Mouse (Mus musculus): Measurements from ENCODE around the gene Med1. TPM values are rescaled to one million over a fixed set of nuclear protein-coding genes. Genes with fewer than 3 reads are reported as not detected.

Med1 gene
- polyA plus RNA-seq, 1 experiment, result 53.7 TPM

GRCm38 (mm10) chr11:98114363-98114762 lies 78.7 kb downstream of the Med1 start:
- no peaks in the 10 kb centered on the region; the same call in 1 of the 2 replicates for H3K36me3 ChIP-seq (ENCODE audit: control insufficient read depth, insufficient read depth, low read length)
- no peak for TF ChIP-seq CTCF (IDR thresholded peaks at IDR 0.05; ENCODE audit: control insufficient read depth, insufficient read depth, insufficient replicate concordance, low read depth, low read length)
- TF ChIP-seq POLR2A (IDR thresholded peaks at IDR 0.05; ENCODE audit: control insufficient read depth, low read depth, low read length), result no peak

GRCm38 (mm10) chr11:98113504-98113903 lies 79.6 kb downstream of the Med1 start:
- Histone ChIP-seq H3K4me1 (ENCODE audit: control insufficient read depth, insufficient read depth, low read length) (no peaks in the 10 kb centered on the region), H3K36me3 (ENCODE audit: control insufficient read depth, insufficient read depth, low read length) (no peaks in the 10 kb centered on the region; the same call in 1 of the 2 replicates), H3K27ac (ENCODE audit: control insufficient read depth, insufficient read depth, low read depth, low read length) (no peak overlapping the region), H3K27me3 (ENCODE audit: control insufficient read depth, insufficient read depth, low read length) (no peaks in the 10 kb centered on the region), H3K4me3 (ENCODE audit: control insufficient read depth, low read depth, low read length) (no peak overlapping the region)
- TF ChIP-seq CTCF (IDR thresholded peaks at IDR 0.05; ENCODE audit: control insufficient read depth, insufficient read depth, insufficient replicate concordance, low read depth, low read length), result no peak
- TF ChIP-seq POLR2A (IDR thresholded peaks at IDR 0.05; ENCODE audit: control insufficient read depth, low read depth, low read length), result no peak

More at GRCm38 (mm10) chr11:98114363-98114762, 78.7 kb downstream of the Med1 start:
- no peaks in the 10 kb centered on the region for H3K27me3 ChIP-seq (ENCODE audit: control insufficient read depth, insufficient read depth, low read length)
- H3K4me3 ChIP-seq (ENCODE audit: control insufficient read depth, low read depth, low read length), result no peak overlapping the region
- H3K27ac ChIP-seq (ENCODE audit: control insufficient read depth, insufficient read depth, low read depth, low read length), result no peak overlapping the region
- H3K4me1 ChIP-seq (ENCODE audit: control insufficient read depth, insufficient read depth, low read length), result no peaks in the 10 kb centered on the region

GRCm38 (mm10) chr11:98109706-98110105 lies 83.4 kb downstream of the Med1 start:
- Histone ChIP-seq H3K27ac (ENCODE audit: control insufficient read depth, insufficient read depth, low read depth, low read length) (no peak overlapping the region), H3K4me3 (ENCODE audit: control insufficient read depth, low read depth, low read length) (no peak overlapping the region), H3K36me3 (ENCODE audit: control insufficient read depth, insufficient read depth, low read length) (no peaks in the 10 kb centered on the region; the same call in 1 of the 2 replicates), H3K4me1 (ENCODE audit: control insufficient read depth, insufficient read depth, low read length) (no peaks in the 10 kb centered on the region), H3K27me3 (ENCODE audit: control insufficient read depth, insufficient read depth, low read length) (no peaks in the 10 kb centered on the region)
- no peak for TF ChIP-seq POLR2A (IDR thresholded peaks at IDR 0.05; ENCODE audit: control insufficient read depth, low read depth, low read length)
- TF ChIP-seq CTCF (IDR thresholded peaks at IDR 0.05; ENCODE audit: control insufficient read depth, insufficient read depth, insufficient replicate concordance, low read depth, low read length), result no peak

Other genes with a start within 250 kb of the Med1 start
- gene Plxdc1, start 206.8 kb downstream of the Med1 start, polyA plus RNA-seq (2012; rRNA removed), result 64.4 and 70.5 TPM in 2 replicates
- 0.20 and 0.44 TPM in 2 replicates for gene Arl5c, start 197.1 kb downstream of the Med1 start, polyA plus RNA-seq (2012; rRNA removed)
- gene Cacnb1, start 170.3 kb downstream of the Med1 start, polyA plus RNA-seq (2012; rRNA removed), result 76.7 and 79.4 TPM in 2 replicates
- gene Rpl19, start 166.6 kb downstream of the Med1 start, polyA plus RNA-seq (2012; rRNA removed), result 236 and 267 TPM in 2 replicates
- gene Stac2, start 139.8 kb downstream of the Med1 start, polyA plus RNA-seq (2012; rRNA removed), result 7.3 and 7.6 TPM in 2 replicates
- gene Fbxl20, start 42.9 kb downstream of the Med1 start, polyA plus RNA-seq (2012; rRNA removed), result 8.0 and 8.2 TPM in 2 replicates
- gene Cdk12, start 9.8 kb upstream of the Med1 start, polyA plus RNA-seq (2012; rRNA removed), result 15.7 and 17.6 TPM in 2 replicates
- not detected in 2 replicates for gene Neurod2, start 136.4 kb upstream of the Med1 start, polyA plus RNA-seq (2012; rRNA removed)
- gene Ppp1r1b, start 155.1 kb upstream of the Med1 start, polyA plus RNA-seq (2012; rRNA removed), result 0.58 and 1.1 TPM in 2 replicates
- 24.3 and 26.9 TPM in 2 replicates for gene Stard3, start 165.1 kb upstream of the Med1 start, polyA plus RNA-seq (2012; rRNA removed)
- gene Tcap, start 190.5 kb upstream of the Med1 start, polyA plus RNA-seq (2012; rRNA removed), result 0.19 TPM in 1 of 2 replicates, not detected in the other
- gene Pnmt, start 193.2 kb upstream of the Med1 start, polyA plus RNA-seq (2012; rRNA removed), result 0.35 and 4.7 TPM in 2 replicates
- gene Pgap3, start 207.2 kb upstream of the Med1 start, polyA plus RNA-seq (2012; rRNA removed), result 4.9 and 6.1 TPM in 2 replicates
- 1.5 and 1.9 TPM in 2 replicates for gene Erbb2, start 219.2 kb upstream of the Med1 start, polyA plus RNA-seq (2012; rRNA removed)
- 53.1 and 68.0 TPM in 2 replicates for gene Mien1, start 245.7 kb upstream of the Med1 start, polyA plus RNA-seq (2012; rRNA removed)

Measured in testis, adult 2 months (tissue).